9 mouse cellular contexts compared by ENCODE assay signal in the genomic region with DNA sequence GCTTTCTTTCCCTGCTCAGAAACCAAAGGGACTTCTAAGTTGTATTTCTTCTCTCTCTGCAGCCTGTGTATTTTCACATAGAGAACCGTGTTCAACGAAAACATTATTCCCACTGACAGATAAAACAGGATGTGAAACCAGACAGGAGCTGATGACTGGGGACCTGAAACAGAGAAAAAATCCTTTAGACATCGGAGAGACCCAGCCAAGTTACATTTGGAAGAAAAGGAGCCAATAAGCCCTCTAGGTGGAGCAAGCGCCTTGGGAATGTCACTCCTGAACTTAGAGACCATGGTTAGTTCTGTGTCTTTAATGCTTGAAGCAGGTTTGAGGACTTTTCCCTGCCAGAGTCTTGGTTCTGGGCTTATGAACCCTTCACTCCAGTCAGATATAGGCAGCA. TPM values are rescaled to one million over a fixed set of nuclear protein-coding genes. Genes with fewer than 3 reads are reported as not detected.
DNase-seq lines count a peak whose midpoint lies in the region; ATAC-seq and TF ChIP-seq lines count a peak whose summit lies in the region.
"Had no signal": no experiment of that assay in that cellular context is flagged by ENCODE, and none has a peak within 500 bp of the region (broad histone marks: within the 10 kb centered on the region; RNA-seq: fewer than 3 reads in every experiment).

No protein-coding gene starts in this region.

- 25% methylated on average over 4 of the region's 4 CpGs for WGBS in forebrain, embryonic 14.5 days
- WGBS in forebrain, embryonic 15.5 days, result 23% methylated on average over 4 of the region's 4 CpGs
- WGBS in midbrain, embryonic 14.5 days, result 30% methylated on average over 4 of the region's 4 CpGs
- WGBS in midbrain, embryonic 16.5 days, result 26% methylated on average over 4 of the region's 4 CpGs
- WGBS in hindbrain, postnatal 0 days, result 19% methylated on average over 4 of the region's 4 CpGs
- whole genome bisulfite sequencing in midbrain, postnatal 0 days, result 23% methylated on average over 4 of the region's 4 CpGs

- no peak overlapping the region for H3K4me3 ChIP-seq in forebrain, embryonic 14.5 days (ENCODE audit: low read depth, low read length)
- H3K4me3 ChIP-seq in forebrain, embryonic 15.5 days, result no peak overlapping the region
- H3K4me3 ChIP-seq in midbrain, embryonic 14.5 days (replicated peaks; ENCODE audit: low read depth, low read length), result no peak overlapping the region
- no peak overlapping the region for H3K4me3 ChIP-seq in midbrain, embryonic 16.5 days (ENCODE audit: low read depth, low read length)
- H3K4me3 ChIP-seq in hindbrain, postnatal 0 days (ENCODE audit: low read length), result no peak overlapping the region
- H3K4me3 ChIP-seq in midbrain, postnatal 0 days (ENCODE audit: low read depth, low read length), result no peak overlapping the region
- H3K4me3 ChIP-seq: neural tube, embryonic 12.5 days had no signal

- no peak for ATAC-seq in forebrain, embryonic 14.5 days
- ATAC-seq in forebrain, embryonic 15.5 days (replicated peaks), result no peak
- no peak for ATAC-seq in midbrain, embryonic 14.5 days (ENCODE audit: low FRiP score, low TSS enrichment)
- no peak for ATAC-seq in midbrain, embryonic 16.5 days
- no peak for ATAC-seq in hindbrain, postnatal 0 days
- no peak for ATAC-seq in midbrain, postnatal 0 days (ENCODE audit: low FRiP score)

- no peaks in the 10 kb centered on the region for H3K27me3 ChIP-seq in forebrain, embryonic 14.5 days (replicated peaks; ENCODE audit: control insufficient read depth, insufficient read depth, low read length)
- peaks cover 18% of the 10 kb centered on the region; the same call in 1 of the 2 replicates for H3K27me3 ChIP-seq in forebrain, embryonic 15.5 days
- no peaks in the 10 kb centered on the region; the same call in 1 of the 2 replicates for H3K27me3 ChIP-seq in midbrain, embryonic 14.5 days (ENCODE audit: control insufficient read depth, insufficient read depth, low read length)
- H3K27me3 ChIP-seq in midbrain, embryonic 16.5 days (ENCODE audit: control insufficient read depth, insufficient read depth, low read depth, low read length), result peaks cover 6% of the 10 kb centered on the region
- H3K27me3 ChIP-seq in hindbrain, postnatal 0 days (ENCODE audit: insufficient read depth, low read length), result 0 out of 2 replicates have a peak, but pooled peaks cover 5% of the 10 kb centered on the region
- H3K27me3 ChIP-seq in midbrain, postnatal 0 days (ENCODE audit: insufficient read depth, low read length), result peaks cover 11% of the 10 kb centered on the region; the same call in 1 of the 2 replicates

- no peak overlapping the region for H3K9ac ChIP-seq in forebrain, embryonic 14.5 days (ENCODE audit: low read length)
- no peak overlapping the region for H3K9ac ChIP-seq in forebrain, embryonic 15.5 days (replicated peaks)
- no peak overlapping the region for H3K9ac ChIP-seq in midbrain, embryonic 14.5 days (replicated peaks; ENCODE audit: low read length)
- no peak overlapping the region for H3K9ac ChIP-seq in midbrain, embryonic 16.5 days (ENCODE audit: low read depth, low read length)
- no peak overlapping the region for H3K9ac ChIP-seq in hindbrain, postnatal 0 days (replicated peaks; ENCODE audit: low read length)
- no peak overlapping the region for H3K9ac ChIP-seq in midbrain, postnatal 0 days (replicated peaks; ENCODE audit: low read length, poor library complexity, severe bottlenecking)
- H3K9ac ChIP-seq: neural tube, embryonic 12.5 days had no signal

- no peaks in the 10 kb centered on the region for H3K4me1 ChIP-seq in forebrain, embryonic 14.5 days (ENCODE audit: control insufficient read depth, insufficient read depth, low read length)
- H3K4me1 ChIP-seq in forebrain, embryonic 15.5 days, result no peaks in the 10 kb centered on the region
- no peaks in the 10 kb centered on the region for H3K4me1 ChIP-seq in midbrain, embryonic 14.5 days (ENCODE audit: control insufficient read depth, insufficient read depth, low read length)
- no peaks in the 10 kb centered on the region for H3K4me1 ChIP-seq in midbrain, embryonic 16.5 days (ENCODE audit: control insufficient read depth, insufficient read depth, low read length)
- H3K4me1 ChIP-seq in hindbrain, postnatal 0 days (ENCODE audit: insufficient read depth, low read length), result no peaks in the 10 kb centered on the region
- H3K4me1 ChIP-seq in midbrain, postnatal 0 days (ENCODE audit: insufficient read depth, low read length), result no peaks in the 10 kb centered on the region
- H3K4me1 ChIP-seq: neural tube, embryonic 12.5 days had no signal

- DNase-seq in forebrain, embryonic 14.5 days (ENCODE audit: low spot score), result peak; percentile 59
- peak; percentile 72 for DNase-seq in midbrain, embryonic 14.5 days
- DNase-seq in hindbrain, postnatal 0 days (ENCODE audit: low spot score), result peak; percentile 73
- DNase-seq in midbrain, postnatal 0 days (ENCODE audit: low spot score), result peak; percentile 76
- no peak for DNase-seq in gastrocnemius, postnatal 14 days
- no peak for DNase-seq in gastrocnemius, adult 8-10 months (ENCODE audit: low spot score in 2 of 2)

- intact Hi-C loops in gastrocnemius, postnatal 14 days (cut with DNase I; ENCODE audit: low total_unique reads), result loop anchor here (5.0 kb wide), 1 partner anchor 158 kb away; no protein-coding TSS in a partner anchor

- TF ChIP-seq CTCF in hindbrain, postnatal 0 days (IDR thresholded peaks at IDR 0.05; ENCODE audit: low read depth), result peak; percentile 66
- TF ChIP-seq CTCF in midbrain, postnatal 0 days (IDR thresholded peaks at IDR 0.05), result peak; percentile 79

- no peaks in the 10 kb centered on the region for H3K9me3 ChIP-seq in forebrain, embryonic 14.5 days (replicated peaks; ENCODE audit: control insufficient read depth, low read length)
- no peaks in the 10 kb centered on the region for H3K9me3 ChIP-seq in forebrain, embryonic 15.5 days
- no peaks in the 10 kb centered on the region for H3K9me3 ChIP-seq in midbrain, embryonic 14.5 days (ENCODE audit: control insufficient read depth, low read length)
- H3K9me3 ChIP-seq in midbrain, embryonic 16.5 days (replicated peaks; ENCODE audit: control insufficient read depth, low read length, poor library complexity, severe bottlenecking), result no peaks in the 10 kb centered on the region
- H3K9me3 ChIP-seq in hindbrain, postnatal 0 days (ENCODE audit: low read length), result no peaks in the 10 kb centered on the region
- no peaks in the 10 kb centered on the region for H3K9me3 ChIP-seq in midbrain, postnatal 0 days (ENCODE audit: low read length)
- H3K9me3 ChIP-seq: neural tube, embryonic 12.5 days had no signal

- no peaks in the 10 kb centered on the region for H3K36me3 ChIP-seq in forebrain, embryonic 14.5 days (ENCODE audit: control insufficient read depth, insufficient read depth, low read length)
- H3K36me3 ChIP-seq in forebrain, embryonic 15.5 days, result no peaks in the 10 kb centered on the region
- no peaks in the 10 kb centered on the region for H3K36me3 ChIP-seq in midbrain, embryonic 14.5 days (ENCODE audit: control insufficient read depth, insufficient read depth, low read length)
- no peaks in the 10 kb centered on the region for H3K36me3 ChIP-seq in midbrain, embryonic 16.5 days (ENCODE audit: control insufficient read depth, insufficient read depth, low read length)
- no peaks in the 10 kb centered on the region for H3K36me3 ChIP-seq in hindbrain, postnatal 0 days (ENCODE audit: insufficient read depth, low read length)
- no peaks in the 10 kb centered on the region for H3K36me3 ChIP-seq in midbrain, postnatal 0 days (ENCODE audit: insufficient read depth, low read length)
- H3K36me3 ChIP-seq: neural tube, embryonic 12.5 days had no signal

- H3K4me2 ChIP-seq in forebrain, embryonic 14.5 days (ENCODE audit: low read length), result no peak overlapping the region
- H3K4me2 ChIP-seq in forebrain, embryonic 15.5 days (replicated peaks), result no peak overlapping the region
- no peak overlapping the region for H3K4me2 ChIP-seq in midbrain, embryonic 14.5 days (ENCODE audit: low read length)
- no peak overlapping the region for H3K4me2 ChIP-seq in midbrain, embryonic 16.5 days (ENCODE audit: low read length)
- no peak overlapping the region for H3K4me2 ChIP-seq in hindbrain, postnatal 0 days (ENCODE audit: low read depth, low read length)
- no peak overlapping the region for H3K4me2 ChIP-seq in midbrain, postnatal 0 days (ENCODE audit: low read depth, low read length, poor library complexity, severe bottlenecking)

- no peak overlapping the region for H3K27ac ChIP-seq in forebrain, embryonic 14.5 days (ENCODE audit: low read depth, low read length)
- no peak overlapping the region for H3K27ac ChIP-seq in forebrain, embryonic 15.5 days (replicated peaks)
- H3K27ac ChIP-seq in midbrain, embryonic 14.5 days (replicated peaks; ENCODE audit: low read depth, low read length), result no peak overlapping the region
- H3K27ac ChIP-seq in midbrain, embryonic 16.5 days (ENCODE audit: low read length), result no peak overlapping the region
- no peak overlapping the region for H3K27ac ChIP-seq in hindbrain, postnatal 0 days
- no peak overlapping the region for H3K27ac ChIP-seq in midbrain, postnatal 0 days (ENCODE audit: low read depth, low read length)
- H3K27ac ChIP-seq: neural tube, embryonic 12.5 days had no signal

RNA-seq across cellular contexts. Expression of a gene that starts 9.3 kb away (rescaled TPM):
- polyA plus RNA-seq in forebrain, embryonic 14.5 days (2014; fragmentation: Nextera tagmentation; extraction: Ambion mirVana), result 1.5 and 1.6 TPM in 2 replicates
- polyA plus RNA-seq in forebrain, embryonic 15.5 days (2015; fragmentation: Nextera tagmentation; extraction: Ambion mirVana), result 0.97 and 1.4 TPM in 2 replicates
- polyA plus RNA-seq in midbrain, embryonic 14.5 days (2014; fragmentation: Nextera tagmentation; extraction: Ambion mirVana), result 0.27 and 4.8 TPM in 2 replicates
- polyA plus RNA-seq in midbrain, embryonic 16.5 days (2015; fragmentation: Nextera tagmentation; extraction: Ambion mirVana), result 0.89 and 1.5 TPM in 2 replicates
- 2.6 and 8.4 TPM in 2 replicates for total RNA-seq in hindbrain, postnatal 0 days (2014; rRNA removed)
- 2.1 and 2.4 TPM in 2 replicates for polyA plus RNA-seq in hindbrain, postnatal 0 days (2015; fragmentation: Nextera tagmentation; extraction: Ambion mirVana)
- total RNA-seq in midbrain, postnatal 0 days (2014; rRNA removed), result 0.60 and 1.3 TPM in 2 replicates
- polyA plus RNA-seq in midbrain, postnatal 0 days (2015; fragmentation: Nextera tagmentation; extraction: Ambion mirVana), result 1.5 TPM in 2 replicates
- under 1 TPM; 0.33 to 0.45 TPM for total RNA-seq in gastrocnemius, postnatal 14 days (2021)
- under 1 TPM in 1 of 4 experiments, not detected in 3; 0.70 TPM for total RNA-seq in gastrocnemius, adult 8-10 months (2022)

RNA-seq across cellular contexts. Expression of a gene that starts 14.9 kb away (rescaled TPM):
- polyA plus RNA-seq in forebrain, embryonic 14.5 days (2014; fragmentation: Nextera tagmentation; extraction: Ambion mirVana), result 10.8 and 17.6 TPM in 2 replicates
- polyA plus RNA-seq in forebrain, embryonic 15.5 days (2015; fragmentation: Nextera tagmentation; extraction: Ambion mirVana), result 7.1 and 9.9 TPM in 2 replicates
- polyA plus RNA-seq in midbrain, embryonic 14.5 days (2014; fragmentation: Nextera tagmentation; extraction: Ambion mirVana), result 4.9 and 5.4 TPM in 2 replicates
- 1.1 TPM in 1 of 2 replicates, not detected in the other for polyA plus RNA-seq in midbrain, embryonic 16.5 days (2015; fragmentation: Nextera tagmentation; extraction: Ambion mirVana)
- 234 and 397 TPM in 2 replicates for total RNA-seq in hindbrain, postnatal 0 days (2014; rRNA removed)
- 1.4 and 2.4 TPM in 2 replicates for polyA plus RNA-seq in hindbrain, postnatal 0 days (2015; fragmentation: Nextera tagmentation; extraction: Ambion mirVana)
- total RNA-seq in midbrain, postnatal 0 days (2014; rRNA removed), result 162 and 343 TPM in 2 replicates
- polyA plus RNA-seq in midbrain, postnatal 0 days (2015; fragmentation: Nextera tagmentation; extraction: Ambion mirVana), result 1.0 and 1.7 TPM in 2 replicates
- 100 to 1,000 TPM; 160 to 175 TPM for total RNA-seq in gastrocnemius, postnatal 14 days (2021)
- 10 to 100 TPM; 18.8 to 38.2 (median 24.3) TPM for total RNA-seq in gastrocnemius, adult 8-10 months (2022)

RNA-seq across cellular contexts. Expression of a gene that starts 16.0 kb away (rescaled TPM):
- 42.3 and 52.1 TPM in 2 replicates for polyA plus RNA-seq in forebrain, embryonic 14.5 days (2014; fragmentation: Nextera tagmentation; extraction: Ambion mirVana)
- 42.5 and 47.6 TPM in 2 replicates for polyA plus RNA-seq in forebrain, embryonic 15.5 days (2015; fragmentation: Nextera tagmentation; extraction: Ambion mirVana)
- polyA plus RNA-seq in midbrain, embryonic 14.5 days (2014; fragmentation: Nextera tagmentation; extraction: Ambion mirVana), result 19.3 and 20.1 TPM in 2 replicates
- 5.9 and 7.6 TPM in 2 replicates for polyA plus RNA-seq in midbrain, embryonic 16.5 days (2015; fragmentation: Nextera tagmentation; extraction: Ambion mirVana)
- total RNA-seq in hindbrain, postnatal 0 days (2014; rRNA removed), result 1,585 and 2,263 TPM in 2 replicates
- 15.7 and 22.9 TPM in 2 replicates for polyA plus RNA-seq in hindbrain, postnatal 0 days (2015; fragmentation: Nextera tagmentation; extraction: Ambion mirVana)
- 684 and 1,135 TPM in 2 replicates for total RNA-seq in midbrain, postnatal 0 days (2014; rRNA removed)
- 6.2 and 8.3 TPM in 2 replicates for polyA plus RNA-seq in midbrain, postnatal 0 days (2015; fragmentation: Nextera tagmentation; extraction: Ambion mirVana)
- total RNA-seq in gastrocnemius, postnatal 14 days (2021), result 100 to 1,000 TPM; 154 to 189 TPM
- total RNA-seq in gastrocnemius, adult 8-10 months (2022), result 10 to 100 TPM; 19.4 to 22.9 (median 20.8) TPM

RNA-seq across cellular contexts. Expression of a gene that starts 21.3 kb away (rescaled TPM):
- 3.8 and 8.1 TPM in 2 replicates for polyA plus RNA-seq in forebrain, embryonic 14.5 days (2014; fragmentation: Nextera tagmentation; extraction: Ambion mirVana)
- polyA plus RNA-seq in forebrain, embryonic 15.5 days (2015; fragmentation: Nextera tagmentation; extraction: Ambion mirVana), result 10.1 and 10.9 TPM in 2 replicates
- 5.2 TPM in 2 replicates for polyA plus RNA-seq in midbrain, embryonic 14.5 days (2014; fragmentation: Nextera tagmentation; extraction: Ambion mirVana)
- polyA plus RNA-seq in midbrain, embryonic 16.5 days (2015; fragmentation: Nextera tagmentation; extraction: Ambion mirVana), result 3.3 and 3.8 TPM in 2 replicates
- total RNA-seq in hindbrain, postnatal 0 days (2014; rRNA removed), result 127 and 159 TPM in 2 replicates
- polyA plus RNA-seq in hindbrain, postnatal 0 days (2015; fragmentation: Nextera tagmentation; extraction: Ambion mirVana), result 10.2 and 10.6 TPM in 2 replicates
- 109 and 118 TPM in 2 replicates for total RNA-seq in midbrain, postnatal 0 days (2014; rRNA removed)
- polyA plus RNA-seq in midbrain, postnatal 0 days (2015; fragmentation: Nextera tagmentation; extraction: Ambion mirVana), result 5.3 and 6.1 TPM in 2 replicates
- 10 to 100 TPM; 20.5 to 21.2 TPM for total RNA-seq in gastrocnemius, postnatal 14 days (2021)
- 1 to 10 TPM; 5.6 to 8.2 (median 6.8) TPM for total RNA-seq in gastrocnemius, adult 8-10 months (2022)

RNA-seq across cellular contexts. Expression of a gene that starts 38.0 kb away (rescaled TPM):
- polyA plus RNA-seq in forebrain, embryonic 14.5 days (2014; fragmentation: Nextera tagmentation; extraction: Ambion mirVana), result 0.85 TPM in 1 of 2 replicates, not detected in the other
- polyA plus RNA-seq in forebrain, embryonic 15.5 days (2015; fragmentation: Nextera tagmentation; extraction: Ambion mirVana), result 0.62 TPM in 1 of 2 replicates, not detected in the other
- 1.0 TPM in 1 of 2 replicates, not detected in the other for polyA plus RNA-seq in midbrain, embryonic 14.5 days (2014; fragmentation: Nextera tagmentation; extraction: Ambion mirVana)
- polyA plus RNA-seq in midbrain, embryonic 16.5 days (2015; fragmentation: Nextera tagmentation; extraction: Ambion mirVana), result 0.39 TPM in 1 of 2 replicates, not detected in the other
- total RNA-seq in hindbrain, postnatal 0 days (2014; rRNA removed), result not detected in 2 replicates
- polyA plus RNA-seq in hindbrain, postnatal 0 days (2015; fragmentation: Nextera tagmentation; extraction: Ambion mirVana), result 0.16 TPM in 1 of 2 replicates, not detected in the other
- 2.8 TPM in 1 of 2 replicates, not detected in the other for total RNA-seq in midbrain, postnatal 0 days (2014; rRNA removed)
- polyA plus RNA-seq in midbrain, postnatal 0 days (2015; fragmentation: Nextera tagmentation; extraction: Ambion mirVana), result 0.11 and 0.32 TPM in 2 replicates
- total RNA-seq in gastrocnemius, postnatal 14 days (2021), result not detected
- not detected for total RNA-seq in gastrocnemius, adult 8-10 months (2022)

Comparison
In these comparisons a context has a peak if more than half of its experiments do, and no peak if none do; other contexts are left out.
1. DNase-seq: peak in forebrain, embryonic 14.5 days (single experiment), midbrain, embryonic 14.5 days (single experiment), hindbrain, postnatal 0 days (single experiment) and midbrain, postnatal 0 days (single experiment); none in gastrocnemius, postnatal 14 days (single experiment) and gastrocnemius, adult 8-10 months (0 of 2).